In the genomic region with DNA sequence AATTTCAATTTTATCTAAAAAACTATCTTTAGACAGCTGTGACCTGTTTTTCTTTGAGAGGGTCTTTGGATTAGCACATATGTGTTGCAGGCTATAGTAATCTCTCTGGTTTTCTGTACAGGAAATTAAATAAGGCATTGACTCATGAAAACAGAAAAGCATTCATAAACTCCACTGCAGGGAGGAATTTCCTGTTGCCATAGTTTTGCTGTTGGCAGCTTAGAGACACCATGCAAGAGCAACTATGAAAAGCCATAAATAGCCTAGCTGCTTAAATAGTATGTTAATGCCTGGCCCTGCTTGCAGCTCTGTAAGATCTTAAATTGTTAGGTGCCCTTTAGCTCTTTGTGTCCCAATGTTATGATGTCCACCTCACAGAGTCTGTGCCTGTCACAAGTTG, we compare ENCODE assay signal across 9 mouse cellular contexts.
A peak's percentile ranks its signal among the peaks of the same experiment; 100 is the strongest.
DNase-seq lines count a peak whose midpoint lies in the region; ATAC-seq lines count a peak whose summit lies in the region.
"Had no signal": no experiment of that assay in that cellular context is flagged by ENCODE, and none has a peak within 500 bp of the region (broad histone marks: within the 10 kb centered on the region; RNA-seq: fewer than 3 reads in every experiment).

No protein-coding gene starts in this region.

- H3K36me3 ChIP-seq in kidney, embryonic 15.5 days, result peaks cover 19% of the 10 kb centered on the region; the same call in 1 of the 2 replicates
- H3K36me3 ChIP-seq in hindbrain, embryonic 16.5 days (ENCODE audit: control insufficient read depth, insufficient read depth, low read length), result no peaks in the 10 kb centered on the region

- DNase-seq in frontal cortex, postnatal 14 days (ENCODE audit: low spot score in 2 of 2), result no peak
- no peak for DNase-seq in kidney, postnatal 4 days
- peak; percentile 74 for DNase-seq in NIH3T3 (ENCODE audit: low read depth)
- no peak for DNase-seq in ovary, postnatal 36 days (ENCODE audit: low spot score)
- no peak for DNase-seq in adrenal gland, adult 8-10 months

- H3K9me3 ChIP-seq in kidney, embryonic 15.5 days (replicated peaks), result no peaks in the 10 kb centered on the region
- H3K9me3 ChIP-seq in hindbrain, embryonic 16.5 days (ENCODE audit: control insufficient read depth, low read length), result no peaks in the 10 kb centered on the region

- peak; percentile 66 for ATAC-seq in frontal cortex, adult (ENCODE audit: low TSS enrichment)
- ATAC-seq in kidney, embryonic 15.5 days (replicated peaks; ENCODE audit: low FRiP score), result no peak
- 0 out of 2 replicates have a peak, but pooled peaks have one; percentile 37 for ATAC-seq in hindbrain, embryonic 16.5 days
- ATAC-seq: inflammation-experienced regulatory T-cells, adult 6 months had no signal

- H3K4me1 ChIP-seq in kidney, embryonic 15.5 days, result 0 out of 2 replicates have a peak, but pooled peaks cover 4% of the 10 kb centered on the region
- H3K4me1 ChIP-seq in hindbrain, embryonic 16.5 days (ENCODE audit: control insufficient read depth, insufficient read depth, low read depth, low read length), result peaks cover 5% of the 10 kb centered on the region; the same call in 1 of the 2 replicates

- H3K27ac ChIP-seq in kidney, embryonic 15.5 days, result peak overlapping the region; percentile 73
- H3K27ac ChIP-seq in hindbrain, embryonic 16.5 days (ENCODE audit: low read depth, low read length), result peak overlapping the region; percentile 56

- no peaks in the 10 kb centered on the region for H3K27me3 ChIP-seq in kidney, embryonic 15.5 days
- no peaks in the 10 kb centered on the region for H3K27me3 ChIP-seq in hindbrain, embryonic 16.5 days (replicated peaks; ENCODE audit: control insufficient read depth, insufficient read depth, low read length)

- H3K9ac ChIP-seq in kidney, embryonic 15.5 days, result no peak overlapping the region
- H3K9ac ChIP-seq in hindbrain, embryonic 16.5 days (ENCODE audit: low read depth, low read length), result no peak overlapping the region

- no peak overlapping the region for H3K4me2 ChIP-seq in kidney, embryonic 15.5 days
- H3K4me2 ChIP-seq in hindbrain, embryonic 16.5 days (ENCODE audit: low read length), result no peak overlapping the region

- H3K4me3 ChIP-seq in kidney, embryonic 15.5 days (replicated peaks), result no peak overlapping the region
- H3K4me3 ChIP-seq in hindbrain, embryonic 16.5 days (ENCODE audit: low read length), result no peak overlapping the region
